Mouse (Mus musculus) midbrain, embryonic 12.5 days (tissue): ENCODE measurements around the gene Ilk. TPM values are rescaled to one million over a fixed set of nuclear protein-coding genes. Genes with fewer than 3 reads are reported as not detected.

Experiments
- ATAC-seq: fragments of 200-750 bp; cut with Nextera tagmentation; 2 replicates; pipeline ENCODE4 v1.8.0; 2017; ENCODE audit warnings: low read depth, moderate TSS enrichment, moderate library complexity; ENCODE audit not compliant: low FRiP score
- H3K27ac ChIP-seq: fragments of 300-500 bp; sonication (generic); replicated peaks from 2 replicates; pipeline ENCODE4 v1.5.1; 2016; ENCODE audit warnings: mild to moderate bottlenecking
- H3K27me3 ChIP-seq: fragments of 300-500 bp; sonication (generic); 2 replicates; pipeline ENCODE4 v1.6.1; 2016; ENCODE audit warnings: mild to moderate bottlenecking
- H3K36me3 ChIP-seq: fragments of 300-500 bp; sonication (generic); 2 replicates; pipeline ENCODE4 v1.6.1; 2016
- H3K4me1 ChIP-seq: fragments of 300-500 bp; sonication (generic); 2 replicates; pipeline ENCODE4 v1.6.1; 2016
- H3K4me2 ChIP-seq: fragments of 300-500 bp; sonication (generic); replicated peaks from 2 replicates; pipeline ENCODE4 v1.6.1; 2016; ENCODE audit warnings: mild to moderate bottlenecking, moderate library complexity
- H3K4me3 ChIP-seq: fragments of 300-500 bp; sonication (generic); 2 replicates; pipeline ENCODE4 v1.5.1; 2016; ENCODE audit warnings: mild to moderate bottlenecking
- H3K9ac ChIP-seq: fragments of 300-500 bp; sonication (generic); replicated peaks from 2 replicates; pipeline ENCODE4 v1.6.1; 2016; ENCODE audit warnings: mild to moderate bottlenecking, moderate library complexity
- H3K9me3 ChIP-seq: fragments of 300-500 bp; sonication (generic); 2 replicates; pipeline ENCODE4 v1.6.1; 2016; ENCODE audit warnings: mild to moderate bottlenecking
- WGBS: fragments of 180-500 bp; shearing (Covaris S2); methylation state at CpG from one replicate; pipeline ENCODE4 v1.1.7; 2016; 5-methylcytosine and 5-hydroxymethylcytosine counted together
- polyA plus RNA-seq: library from polyadenylated mRNA; unstranded; fragments of >200 nt; fragmentation: Nextera tagmentation; extraction: Ambion mirVana; gene quantifications from 2 replicates; pipeline ENCODE4 v1.2.1, GENCODE M21; 2016

Gene Ilk
- polyA plus RNA-seq = 200 and 212 TPM in 2 replicates

DNA sequence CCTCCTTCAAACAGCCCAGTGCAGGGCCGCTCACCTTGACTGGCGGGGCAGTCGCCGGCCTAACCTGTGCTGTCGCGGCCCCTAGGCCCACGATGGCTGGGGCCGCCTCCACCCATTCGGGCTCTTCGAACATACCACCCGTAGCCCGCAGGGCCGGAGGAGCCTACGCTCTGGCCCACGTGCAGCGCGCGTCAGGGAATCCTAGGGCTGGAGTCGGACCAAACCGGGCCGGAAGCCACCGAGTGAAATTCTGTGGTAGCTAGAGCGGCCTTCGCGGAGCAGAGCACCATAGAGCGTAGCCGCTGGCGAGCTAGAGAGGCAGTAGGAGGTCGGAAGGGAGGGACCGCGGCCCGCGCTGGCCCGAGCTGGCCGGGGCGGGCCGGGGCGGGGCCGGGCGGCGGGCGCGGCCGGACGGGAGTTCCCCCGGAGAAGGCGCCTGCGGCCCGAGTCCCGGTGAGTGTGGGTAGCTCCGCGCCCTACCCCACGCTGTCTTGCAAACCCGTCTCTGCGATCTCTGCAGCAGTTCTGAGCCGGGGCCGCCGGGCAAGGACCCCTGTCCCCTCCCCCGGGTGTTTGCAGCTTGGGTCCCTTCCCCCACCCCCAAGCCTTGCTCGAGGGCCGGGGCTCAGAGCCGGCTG lies at the start of gene Ilk:
Gene Ilk, plus strand, starts transcription at position 329 of the 638 bp plus-strand sequence.
- peaks cover 54% of the 10 kb centered on the region for H3K36me3 ChIP-seq

DNA sequence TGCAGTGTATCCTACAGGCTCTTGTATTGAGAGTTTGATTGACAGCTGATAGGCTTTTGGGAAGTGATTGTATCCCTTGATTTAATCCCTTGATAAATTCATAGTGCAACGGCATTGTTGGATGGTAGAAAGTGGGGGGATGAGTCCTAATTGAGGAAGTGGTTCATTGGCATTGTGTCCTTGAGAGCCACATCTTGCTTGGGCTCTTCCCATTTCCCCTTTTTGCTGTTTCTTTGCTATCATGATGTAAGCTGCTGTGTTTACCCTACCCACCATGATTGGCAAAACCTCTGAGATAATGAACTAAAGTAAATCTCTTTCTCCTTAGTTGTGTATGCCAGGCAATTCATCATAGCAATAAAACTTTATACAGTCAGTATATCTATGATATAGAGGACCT lies 45.5 kb upstream of the Ilk start:
- Histone ChIP-seq H3K4me1 (no peaks in the 10 kb centered on the region), H3K4me3 (no peak overlapping the region), H3K36me3 (no peaks in the 10 kb centered on the region), H3K9me3 (no peaks in the 10 kb centered on the region), H3K27ac (no peak overlapping the region), H3K27me3 (no peaks in the 10 kb centered on the region; the same call in 1 of the 2 replicates), H3K4me2 (no peak overlapping the region), H3K9ac (no peak overlapping the region)
- WGBS = 72% methylated on average over 1 of the region's 1 CpGs
- ATAC-seq = no peak

More for the DNA sequence above, at the start of gene Ilk:
- H3K4me3 ChIP-seq = peak within 1 kb of the TSS; percentile 82
- H3K27ac ChIP-seq = peak within 1 kb of the TSS; percentile 84
- no peaks in the 10 kb centered on the region for H3K27me3 ChIP-seq
- peak; percentile 98 for ATAC-seq
- H3K9me3 ChIP-seq = no peaks in the 10 kb centered on the region
- under 1% methylated on average over 49 of the region's 62 CpGs for WGBS
- H3K9ac ChIP-seq = peak within 1 kb of the TSS; percentile 90
- H3K4me2 ChIP-seq = peak within 1 kb of the TSS; percentile 72
- H3K4me1 ChIP-seq = peaks cover 25% of the 10 kb centered on the region

DNA sequence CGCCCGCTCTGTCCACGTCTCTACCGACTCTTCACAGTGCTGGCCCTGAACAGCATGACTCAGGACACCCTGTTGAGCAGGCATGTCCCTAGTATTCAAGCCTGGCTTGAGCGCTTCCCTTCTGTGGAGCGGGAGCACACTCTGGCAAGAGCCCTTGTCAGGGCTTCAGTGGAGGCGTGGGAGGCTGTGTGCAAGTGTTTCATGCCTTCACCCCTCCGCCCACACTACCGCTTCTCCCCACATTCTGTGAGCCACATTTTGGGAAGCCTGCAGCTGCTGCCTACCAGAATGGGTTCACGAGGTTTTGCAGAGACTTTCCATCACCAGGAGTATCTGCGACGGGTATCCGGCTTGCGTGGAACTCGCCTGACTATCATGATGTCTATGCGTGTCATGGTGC lies 33.2 kb upstream of the Ilk start:
- Histone ChIP-seq H3K27me3 (no peaks in the 10 kb centered on the region), H3K9ac (no peak overlapping the region), H3K36me3 (no peaks in the 10 kb centered on the region), H3K4me2 (no peak overlapping the region), H3K9me3 (no peaks in the 10 kb centered on the region), H3K4me3 (no peak overlapping the region), H3K4me1 (no peaks in the 10 kb centered on the region), H3K27ac (no peak overlapping the region)
- 86% methylated on average over 16 of the region's 16 CpGs for WGBS
- no peak for ATAC-seq

DNA sequence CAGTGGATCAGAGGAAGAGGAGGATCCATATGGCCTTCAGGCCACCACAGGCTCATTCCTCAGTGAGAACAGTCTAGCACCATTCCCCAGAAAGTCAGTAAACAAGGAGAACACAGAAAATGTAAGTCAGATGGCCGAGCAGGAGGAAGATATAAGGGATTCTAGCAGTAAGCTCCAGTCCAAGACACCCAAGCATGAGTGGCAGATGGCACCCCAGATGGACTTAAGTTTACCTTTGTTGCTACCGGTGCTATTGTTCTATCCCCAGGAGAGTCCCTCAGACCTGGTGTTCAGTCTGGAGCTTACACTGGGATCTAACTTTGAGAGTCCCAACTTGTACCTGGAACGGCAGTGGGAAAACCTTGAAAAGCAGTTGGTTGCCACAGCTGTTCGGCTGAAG lies 32.6 kb upstream of the Ilk start:
- Histone ChIP-seq H3K4me1 (no peaks in the 10 kb centered on the region), H3K27me3 (no peaks in the 10 kb centered on the region), H3K36me3 (no peaks in the 10 kb centered on the region), H3K9me3 (no peaks in the 10 kb centered on the region), H3K4me2 (no peak overlapping the region), H3K4me3 (no peak overlapping the region), H3K9ac (no peak overlapping the region), H3K27ac (no peak overlapping the region)
- ATAC-seq = no peak
- WGBS = 84% methylated on average over 4 of the region's 4 CpGs

DNA sequence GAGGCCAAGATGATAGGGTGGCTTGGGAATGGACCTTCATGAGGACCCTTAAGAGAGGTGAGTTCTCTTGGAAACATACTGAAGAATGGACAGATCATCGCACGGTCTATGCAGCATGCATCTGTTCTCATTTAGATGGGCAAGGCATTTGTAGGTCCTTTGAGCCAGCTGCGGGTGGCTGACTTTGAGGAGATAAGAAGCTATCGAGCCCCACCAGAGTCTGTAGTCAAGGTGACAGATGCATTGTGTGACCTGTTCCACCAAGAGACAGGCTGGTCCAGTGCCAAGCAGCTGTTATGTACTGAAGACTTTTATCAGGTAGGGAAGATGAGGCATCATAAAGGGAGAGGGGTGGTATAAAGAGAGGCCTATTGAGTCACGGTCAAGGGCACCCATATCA lies 27.7 kb upstream of the Ilk start:
- no peaks in the 10 kb centered on the region for H3K4me1 ChIP-seq
- no peaks in the 10 kb centered on the region for H3K27me3 ChIP-seq
- H3K4me2 ChIP-seq = no peak overlapping the region
- no peaks in the 10 kb centered on the region for H3K9me3 ChIP-seq
- H3K4me3 ChIP-seq = no peak overlapping the region
- no peak overlapping the region for H3K27ac ChIP-seq
- H3K9ac ChIP-seq = no peak overlapping the region
- ATAC-seq = no peak
- 90% methylated on average over 5 of the region's 5 CpGs for WGBS
- no peaks in the 10 kb centered on the region for H3K36me3 ChIP-seq

DNA sequence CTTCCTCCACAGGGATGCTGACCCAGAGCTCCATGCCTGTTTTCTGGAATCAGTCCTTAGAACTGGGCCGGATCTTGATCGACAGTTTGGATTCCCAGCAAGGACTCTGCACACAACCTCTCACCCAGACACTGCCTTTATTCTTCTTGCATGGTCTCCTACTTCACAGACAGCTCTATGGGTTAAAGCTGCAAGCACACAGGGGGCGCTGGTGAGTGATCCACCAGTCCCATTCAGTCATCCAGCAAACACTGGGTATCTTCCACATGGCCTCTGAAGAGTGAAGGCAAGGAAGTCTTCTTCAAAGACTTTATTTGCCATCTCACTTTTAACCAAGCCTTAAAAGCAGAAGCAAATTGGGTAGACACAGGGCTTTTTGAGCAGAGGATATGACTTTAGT lies 21.0 kb upstream of the Ilk start:
- H3K4me2 ChIP-seq = no peak overlapping the region
- no peak overlapping the region for H3K4me3 ChIP-seq
- WGBS = 61% methylated on average over 3 of the region's 3 CpGs
- no peaks in the 10 kb centered on the region for H3K4me1 ChIP-seq
- H3K27me3 ChIP-seq = no peaks in the 10 kb centered on the region
- no peaks in the 10 kb centered on the region for H3K9me3 ChIP-seq
- ATAC-seq = no peak
- H3K36me3 ChIP-seq = no peaks in the 10 kb centered on the region
- H3K9ac ChIP-seq = no peak overlapping the region
- no peak overlapping the region for H3K27ac ChIP-seq

DNA sequence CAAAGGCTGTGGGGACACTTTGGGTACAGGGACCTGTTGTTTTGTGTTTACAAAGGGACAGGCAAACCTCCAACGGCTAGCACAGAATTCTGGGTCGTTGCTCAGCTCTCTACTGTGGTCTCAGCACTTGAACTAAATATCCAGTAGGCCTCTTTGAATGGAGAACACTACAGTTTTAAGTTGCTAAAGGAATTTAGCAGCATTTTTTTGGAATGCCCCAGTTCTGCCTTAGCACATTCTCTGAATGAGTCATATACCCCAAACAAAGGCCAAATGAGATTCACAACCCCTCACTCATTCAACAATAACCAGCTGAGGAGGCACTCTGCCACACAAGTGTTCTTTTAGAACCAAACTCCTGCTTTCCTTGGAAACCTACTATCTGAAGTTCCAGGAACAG lies 14.5 kb upstream of the Ilk start:
- Histone ChIP-seq H3K4me3 (no peak overlapping the region), H3K27me3 (no peaks in the 10 kb centered on the region), H3K36me3 (no peaks in the 10 kb centered on the region), H3K9ac (no peak overlapping the region), H3K4me2 (no peak overlapping the region), H3K9me3 (no peaks in the 10 kb centered on the region), H3K4me1 (no peaks in the 10 kb centered on the region), H3K27ac (no peak overlapping the region)
- ATAC-seq = no peak
- WGBS = 84% methylated on average over 2 of the region's 2 CpGs

DNA sequence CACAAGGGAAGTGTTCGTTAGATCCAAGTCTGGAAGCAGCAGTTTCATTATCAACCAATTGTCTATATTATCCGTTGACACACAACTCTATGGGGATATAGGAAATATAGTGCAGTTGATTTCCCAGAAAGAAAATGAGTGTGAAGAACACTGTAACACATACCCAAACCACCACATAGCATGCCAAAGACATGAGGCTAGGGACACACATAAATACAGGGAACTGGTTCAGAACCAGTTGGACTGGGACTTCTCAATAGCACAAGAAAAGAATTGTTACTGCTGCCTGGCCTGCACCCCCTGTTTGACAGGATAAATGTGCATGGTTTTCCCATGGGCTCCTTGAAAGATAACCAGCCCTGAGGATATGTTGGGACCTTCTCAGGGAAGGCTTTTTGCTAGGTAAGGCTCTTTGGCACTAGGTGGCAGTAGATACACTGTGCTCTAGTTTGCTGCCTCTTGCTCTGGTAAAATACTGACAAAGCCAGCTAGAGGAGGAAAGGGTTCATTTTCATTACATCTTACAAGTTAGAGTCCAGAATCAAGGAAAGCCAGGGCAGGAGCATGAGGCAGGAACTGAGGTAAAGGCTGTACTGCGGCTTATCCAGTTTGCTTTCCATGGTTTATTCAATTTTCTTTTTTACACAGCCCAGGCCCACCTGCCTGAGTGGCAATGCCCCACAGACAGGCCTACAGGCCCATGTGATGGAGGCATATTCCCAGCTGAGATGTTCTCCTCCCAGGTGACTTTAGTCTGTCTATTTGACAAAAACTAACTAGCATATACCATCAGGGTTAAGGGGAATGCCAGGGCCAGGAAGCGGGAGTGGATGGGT lies 10.0 kb upstream of the Ilk start:
- Histone ChIP-seq H3K4me1 (peaks cover 9% of the 10 kb centered on the region; the same call in 1 of the 2 replicates), H3K4me2 (no peak overlapping the region), H3K4me3 (no peak overlapping the region), H3K36me3 (peaks cover 18% of the 10 kb centered on the region), H3K27me3 (no peaks in the 10 kb centered on the region), H3K27ac (0 out of 2 replicates have a peak overlapping the region, but pooled peaks have one; percentile 30), H3K9me3 (no peaks in the 10 kb centered on the region), H3K9ac (peak overlapping the region; percentile 31; the same call in 1 of the 2 replicates)
- WGBS = 84% methylated on average over 4 of the region's 4 CpGs
- peak; percentile 77 for ATAC-seq

DNA sequence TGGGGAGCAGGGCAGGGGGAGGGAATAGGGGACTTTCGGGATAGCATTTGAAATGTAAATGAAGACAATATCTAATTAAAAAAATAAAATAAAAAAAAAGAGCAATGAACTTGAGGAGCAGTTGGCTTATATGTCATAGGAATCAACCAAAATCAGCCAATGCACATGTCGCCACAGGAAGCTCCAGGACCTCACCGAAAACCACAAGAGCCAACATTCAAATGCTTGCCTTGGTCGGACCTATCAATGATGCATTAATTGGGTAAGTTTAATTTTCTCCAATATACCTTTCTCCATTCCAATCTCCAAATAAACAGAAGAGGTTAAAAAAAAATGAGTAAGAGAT lies 9.4 kb upstream of the Ilk start:
- Histone ChIP-seq H3K36me3 (peaks cover 24% of the 10 kb centered on the region), H3K4me3 (no peak overlapping the region), H3K9ac (peak overlapping the region; percentile 31; the same call in 1 of the 2 replicates), H3K27me3 (no peaks in the 10 kb centered on the region), H3K4me2 (no peak overlapping the region), H3K9me3 (no peaks in the 10 kb centered on the region), H3K4me1 (peaks cover 9% of the 10 kb centered on the region; the same call in 1 of the 2 replicates), H3K27ac (no peak overlapping the region)
- ATAC-seq = no peak
- WGBS = 94% methylated on average over 4 of the region's 4 CpGs

DNA sequence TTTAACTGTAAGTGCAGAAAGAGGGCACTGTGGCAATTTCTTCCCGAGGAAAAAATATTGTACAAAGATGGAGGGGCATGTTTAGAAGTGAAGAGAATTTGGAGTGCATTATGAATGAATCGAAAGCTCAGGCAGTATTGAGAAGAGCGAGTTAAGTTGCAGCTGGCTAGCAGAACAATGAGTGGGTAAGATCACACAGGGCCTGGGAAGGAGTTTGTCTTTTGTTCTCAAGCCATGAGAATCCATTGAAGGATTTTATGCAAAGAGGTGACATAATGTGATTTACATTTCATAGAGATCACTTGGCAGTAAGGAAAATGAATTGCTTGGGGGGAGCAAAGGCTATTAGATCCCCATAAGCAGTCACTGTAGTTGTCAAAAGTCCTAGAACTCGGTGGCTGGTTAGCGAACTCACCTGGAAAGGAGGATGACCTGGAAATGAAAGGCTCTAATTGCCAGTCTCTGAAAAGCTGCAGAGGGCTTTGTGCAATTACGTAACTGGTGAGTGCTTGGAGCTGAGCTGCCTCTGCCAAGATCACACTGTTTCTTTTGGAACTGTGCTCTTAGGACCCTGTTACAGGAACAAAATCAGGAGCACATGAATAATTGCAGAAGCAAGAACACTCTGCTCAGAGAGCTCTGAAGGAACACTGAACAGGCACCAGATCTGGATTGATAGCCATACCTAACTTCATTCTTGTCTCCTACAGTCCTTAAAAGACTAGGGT lies 7.5 kb upstream of the Ilk start:
- Histone ChIP-seq H3K4me3 (no peak overlapping the region), H3K9me3 (no peaks in the 10 kb centered on the region), H3K27me3 (no peaks in the 10 kb centered on the region), H3K4me1 (peaks cover 9% of the 10 kb centered on the region; the same call in 1 of the 2 replicates), H3K27ac (peak overlapping the region; percentile 58), H3K9ac (no peak overlapping the region), H3K4me2 (no peak overlapping the region), H3K36me3 (peaks cover 43% of the 10 kb centered on the region)
- peak; percentile 67 for ATAC-seq
- WGBS = 38% methylated on average over 6 of the region's 6 CpGs

DNA sequence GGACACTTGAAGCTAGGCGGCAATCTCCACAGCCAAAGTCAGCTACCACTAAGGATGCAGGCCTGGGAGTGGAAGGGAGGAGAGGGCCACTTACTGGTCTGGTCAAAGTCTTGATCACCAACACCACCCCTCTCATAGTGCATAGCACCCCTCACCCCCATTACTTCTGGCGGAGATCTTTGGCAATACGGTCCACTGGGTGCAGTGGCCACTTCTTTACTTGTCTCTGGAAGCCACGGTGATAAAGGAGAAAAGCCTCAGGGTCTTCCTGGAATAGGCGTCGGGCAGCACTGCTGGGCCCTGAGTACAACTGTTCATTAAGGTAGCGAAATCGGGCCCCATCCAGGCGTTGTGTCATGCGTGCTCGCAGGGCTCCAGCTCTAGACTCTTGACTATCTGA lies 2.6 kb upstream of the Ilk start:
- H3K9me3 ChIP-seq = no peaks in the 10 kb centered on the region
- peaks cover 53% of the 10 kb centered on the region for H3K36me3 ChIP-seq
- H3K4me3 ChIP-seq = no peak overlapping the region
- no peaks in the 10 kb centered on the region for H3K27me3 ChIP-seq
- whole genome bisulfite sequencing = 98% methylated on average over 11 of the region's 11 CpGs
- H3K27ac ChIP-seq = no peak overlapping the region
- no peak overlapping the region for H3K4me2 ChIP-seq
- ATAC-seq = no peak
- H3K9ac ChIP-seq = no peak overlapping the region
- H3K4me1 ChIP-seq = peaks cover 28% of the 10 kb centered on the region

DNA sequence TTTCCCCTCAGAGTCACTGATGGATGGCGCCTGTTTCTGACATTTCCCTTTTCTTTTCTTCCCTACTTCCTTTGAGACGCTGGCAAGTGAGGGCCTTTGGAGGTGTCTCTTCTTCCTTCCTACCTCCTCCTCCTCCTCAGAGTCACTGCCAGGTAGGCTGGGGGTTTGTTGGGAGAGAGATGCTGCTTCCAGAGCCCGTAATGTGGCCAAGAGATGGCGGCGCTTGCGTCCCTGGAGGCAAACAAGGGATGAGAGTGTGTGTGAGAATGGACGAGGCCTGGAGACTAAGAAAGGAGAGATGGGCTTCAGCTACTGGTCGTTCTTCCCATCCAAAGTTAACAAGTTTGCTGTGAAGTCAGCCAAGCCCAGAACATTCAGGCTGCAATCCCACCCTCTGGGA lies 1.6 kb upstream of the Ilk start:
- peaks cover 47% of the 10 kb centered on the region for H3K36me3 ChIP-seq
- WGBS = 92% methylated on average over 8 of the region's 8 CpGs

More for the DNA sequence above, 1.6 kb upstream of the Ilk start:
- H3K9me3 ChIP-seq = no peaks in the 10 kb centered on the region
- no peak for ATAC-seq
- H3K4me1 ChIP-seq = peaks cover 25% of the 10 kb centered on the region
- no peak overlapping the region for H3K4me2 ChIP-seq
- no peak overlapping the region for H3K9ac ChIP-seq
- no peak overlapping the region for H3K4me3 ChIP-seq
- H3K27ac ChIP-seq = no peak overlapping the region
- H3K27me3 ChIP-seq = no peaks in the 10 kb centered on the region
